Mouse (Mus musculus): ENCODE data around the gene Tmed6. TPM values are rescaled to one million over a fixed set of nuclear protein-coding genes. Genes with fewer than 3 reads are reported as not detected.
A peak's percentile ranks its signal among the peaks of the same experiment; 100 is the strongest.
"Not testable (repeated sequence)": the region's sequence is repeated elsewhere in the genome, so short reads cannot be mapped to it uniquely, and the experiment has no call there.

The Tmed6 gene
- polyA plus RNA-seq, 1 experiment from 2014 or later: not detected

- Histone ChIP-seq H3K9me3 (ENCODE audit: control insufficient read depth, low read length) (no peaks in the 10 kb centered on the region), H3K27me3 (ENCODE audit: control insufficient read depth, insufficient read depth, low read length) (no peaks in the 10 kb centered on the region), H3K4me1 (ENCODE audit: control insufficient read depth, insufficient read depth, low read length) (peaks cover 3% of the 10 kb centered on the region; the same call in 1 of the 2 replicates), H3K27ac (ENCODE audit: low read depth, low read length) (no peak overlapping the region), H3K4me3 (ENCODE audit: low read depth, low read length) (no peak overlapping the region), H3K4me2 (no peak overlapping the region), H3K9ac (ENCODE audit: low read length) (no peak overlapping the region), H3K36me3 (ENCODE audit: control insufficient read depth, insufficient read depth, low read length) (no peaks in the 10 kb centered on the region)
- ATAC-seq (ENCODE audit: low FRiP score) (no peak), DNase-seq (ENCODE audit: low spot score, missing footprints) (peak; percentile 77)
- 73% methylated on average over 23 of the region's 23 CpGs for WGBS
Measured at GRCm38 (mm10) chr8:107108978-107109720, 43.7 kb upstream of the Tmed6 start.

- DNase-seq (ENCODE audit: low spot score, missing footprints); H3K27me3 ChIP-seq (ENCODE audit: control insufficient read depth, insufficient read depth, low read length); H3K9me3 ChIP-seq (ENCODE audit: control insufficient read depth, low read length); H3K4me2 ChIP-seq; ATAC-seq (ENCODE audit: low FRiP score); H3K36me3 ChIP-seq (ENCODE audit: control insufficient read depth, insufficient read depth, low read length); H3K4me1 ChIP-seq (ENCODE audit: control insufficient read depth, insufficient read depth, low read length); H3K9ac ChIP-seq (ENCODE audit: low read length); H3K4me3 ChIP-seq (ENCODE audit: low read depth, low read length); H3K27ac ChIP-seq (ENCODE audit: low read depth, low read length): not testable (repeated sequence)
- 96% methylated on average over 5 of the region's 5 CpGs for WGBS
Measured at GRCm38 (mm10) chr8:107108089-107108488, 42.6 kb upstream of the Tmed6 start.

- Histone ChIP-seq H3K27ac (ENCODE audit: low read depth, low read length) (no peak overlapping the region), H3K4me1 (ENCODE audit: control insufficient read depth, insufficient read depth, low read length) (no peaks in the 10 kb centered on the region), H3K4me3 (ENCODE audit: low read depth, low read length) (no peak overlapping the region), H3K9ac (ENCODE audit: low read length) (no peak overlapping the region), H3K36me3 (ENCODE audit: control insufficient read depth, insufficient read depth, low read length) (no peaks in the 10 kb centered on the region), H3K27me3 (ENCODE audit: control insufficient read depth, insufficient read depth, low read length) (no peaks in the 10 kb centered on the region), H3K9me3 (ENCODE audit: control insufficient read depth, low read length) (no peaks in the 10 kb centered on the region), H3K4me2 (no peak overlapping the region)
- WGBS: 10% methylated on average over 4 of the region's 4 CpGs
- ATAC-seq (ENCODE audit: low FRiP score) (no peak), DNase-seq (ENCODE audit: low spot score, missing footprints) (peak; percentile 96)
Measured at GRCm38 (mm10) chr8:107104547-107104946, 39.1 kb upstream of the Tmed6 start.

- Histone ChIP-seq H3K27me3 (ENCODE audit: control insufficient read depth, insufficient read depth, low read length) (no peaks in the 10 kb centered on the region), H3K36me3 (ENCODE audit: control insufficient read depth, insufficient read depth, low read length) (no peaks in the 10 kb centered on the region), H3K4me1 (ENCODE audit: control insufficient read depth, insufficient read depth, low read length) (no peaks in the 10 kb centered on the region), H3K9ac (ENCODE audit: low read length) (no peak overlapping the region), H3K4me3 (ENCODE audit: low read depth, low read length) (no peak overlapping the region), H3K27ac (ENCODE audit: low read depth, low read length) (no peak overlapping the region), H3K4me2 (no peak overlapping the region), H3K9me3 (ENCODE audit: control insufficient read depth, low read length) (no peaks in the 10 kb centered on the region)
- DNase-seq (ENCODE audit: low spot score, missing footprints): no peak
- no peak for ATAC-seq (ENCODE audit: low FRiP score)
- WGBS: 86% methylated on average over 2 of the region's 2 CpGs
Measured at GRCm38 (mm10) chr8:107100635-107101034, 35.2 kb upstream of the Tmed6 start.

- DNase-seq (ENCODE audit: low spot score, missing footprints): peak; percentile 99
- Histone ChIP-seq H3K4me2 (peak within 1 kb of the TSS; percentile 64), H3K27me3 (ENCODE audit: control insufficient read depth, insufficient read depth, low read length) (no peaks in the 10 kb centered on the region), H3K4me1 (ENCODE audit: control insufficient read depth, insufficient read depth, low read length) (peaks cover 11% of the 10 kb centered on the region), H3K27ac (ENCODE audit: low read depth, low read length) (peak within 1 kb of the TSS; percentile 78), H3K36me3 (ENCODE audit: control insufficient read depth, insufficient read depth, low read length) (peaks cover 4% of the 10 kb centered on the region; the same call in 1 of the 2 replicates), H3K4me3 (ENCODE audit: low read depth, low read length) (peak within 1 kb of the TSS; percentile 91), H3K9ac (ENCODE audit: low read length) (peak within 1 kb of the TSS; percentile 89), H3K9me3 (ENCODE audit: control insufficient read depth, low read length) (no peaks in the 10 kb centered on the region)
- 4% methylated on average over 38 of the region's 39 CpGs for WGBS
- ATAC-seq (ENCODE audit: low FRiP score): peak; percentile 94
Measured at GRCm38 (mm10) chr8:107096366-107097036, 31.1 kb upstream of the Tmed6 start, which contains the start of gene Terf2. Terf2 (minus strand) TSS chr8:107096547.

GRCm38 (mm10) chr8:107095717-107096365 lies 30.4 kb upstream of the Tmed6 start:
- ATAC-seq (ENCODE audit: low FRiP score) (peak; percentile 84), DNase-seq (ENCODE audit: low spot score, missing footprints) (peak; percentile 96)
- H3K4me3 ChIP-seq (ENCODE audit: low read depth, low read length): peak overlapping the region; percentile 91
- no peaks in the 10 kb centered on the region for H3K9me3 ChIP-seq (ENCODE audit: control insufficient read depth, low read length)
- peaks cover 4% of the 10 kb centered on the region; the same call in 1 of the 2 replicates for H3K36me3 ChIP-seq (ENCODE audit: control insufficient read depth, insufficient read depth, low read length)
- peak overlapping the region; percentile 78 for H3K27ac ChIP-seq (ENCODE audit: low read depth, low read length)
- peak overlapping the region; percentile 89 for H3K9ac ChIP-seq (ENCODE audit: low read length)
- H3K4me1 ChIP-seq (ENCODE audit: control insufficient read depth, insufficient read depth, low read length): peaks cover 11% of the 10 kb centered on the region
- H3K27me3 ChIP-seq (ENCODE audit: control insufficient read depth, insufficient read depth, low read length): no peaks in the 10 kb centered on the region
- 2% methylated on average over 49 of the region's 53 CpGs for WGBS
- peak overlapping the region; percentile 64 for H3K4me2 ChIP-seq

- Histone ChIP-seq H3K4me1 (ENCODE audit: control insufficient read depth, insufficient read depth, low read length) (peaks cover 11% of the 10 kb centered on the region), H3K4me3 (ENCODE audit: low read depth, low read length) (no peak overlapping the region), H3K27ac (ENCODE audit: low read depth, low read length) (no peak overlapping the region), H3K4me2 (no peak overlapping the region), H3K9ac (ENCODE audit: low read length) (no peak overlapping the region), H3K36me3 (ENCODE audit: control insufficient read depth, insufficient read depth, low read length) (peaks cover 16% of the 10 kb centered on the region), H3K27me3 (ENCODE audit: control insufficient read depth, insufficient read depth, low read length) (no peaks in the 10 kb centered on the region), H3K9me3 (ENCODE audit: control insufficient read depth, low read length) (no peaks in the 10 kb centered on the region)
- no peak for ATAC-seq (ENCODE audit: low FRiP score)
- WGBS: 94% methylated on average over 7 of the region's 7 CpGs
- DNase-seq (ENCODE audit: low spot score, missing footprints): no peak
Measured at GRCm38 (mm10) chr8:107090531-107090930, 25.1 kb upstream of the Tmed6 start.

- peaks cover 12% of the 10 kb centered on the region for H3K36me3 ChIP-seq (ENCODE audit: control insufficient read depth, insufficient read depth, low read length)
- WGBS: 92% methylated on average over 5 of the region's 5 CpGs
Measured at GRCm38 (mm10) chr8:107088526-107089063, 23.2 kb upstream of the Tmed6 start.

More at GRCm38 (mm10) chr8:107088526-107089063, 23.2 kb upstream of the Tmed6 start:
- Histone ChIP-seq H3K4me1 (ENCODE audit: control insufficient read depth, insufficient read depth, low read length) (no peaks in the 10 kb centered on the region), H3K27me3 (ENCODE audit: control insufficient read depth, insufficient read depth, low read length) (no peaks in the 10 kb centered on the region), H3K4me2 (no peak overlapping the region), H3K9me3 (ENCODE audit: control insufficient read depth, low read length) (no peaks in the 10 kb centered on the region), H3K4me3 (ENCODE audit: low read depth, low read length) (no peak overlapping the region), H3K9ac (ENCODE audit: low read length) (no peak overlapping the region), H3K27ac (ENCODE audit: low read depth, low read length) (no peak overlapping the region)
- ATAC-seq (ENCODE audit: low FRiP score) (no peak), DNase-seq (ENCODE audit: low spot score, missing footprints) (peak; percentile 73)

Data from midbrain, embryonic 11.5 days (tissue).